Mouse (Mus musculus) ES-E14 (cell line): ENCODE results near the gene Fut8. TPM values are rescaled to one million over a fixed set of nuclear protein-coding genes. Genes with fewer than 3 reads are reported as not detected.

Source experiments
- DNase-seq: peaks from one replicate; pipeline ENCODE4 v3.0.0-alpha.2; 2013; ENCODE audit warnings: low read depth, low spot score
- H3K27ac ChIP-seq: 2 replicates; pipeline ENCODE4 v1.5.1; 2012; ENCODE audit warnings: low read depth, mild to moderate bottlenecking, low read length, moderate library complexity, mixed read lengths; ENCODE audit not compliant: poor library complexity, insufficient read depth, severe bottlenecking
- H3K36me3 ChIP-seq: 2 replicates; pipeline ENCODE4 v1.6.1; 2012; ENCODE audit warnings: mild to moderate bottlenecking, low read length, moderate library complexity, mixed read lengths; ENCODE audit not compliant: control insufficient read depth, poor library complexity, insufficient read depth, severe bottlenecking
- H3K4me1 ChIP-seq, 2 experiments: fragments of 150-350 bp in 1 of 2; sonication (generic) in 1 of 2; 2 replicates each; pipeline ENCODE4 v1.6.1; 2012; ENCODE audit warnings: low read length in 2 of 2, mild to moderate bottlenecking in 1 of 2, mixed read lengths in 1 of 2; ENCODE audit not compliant: control insufficient read depth in 2 of 2, insufficient read depth in 2 of 2, poor library complexity in 1 of 2
- H3K4me3 ChIP-seq, 2 experiments: fragments of 150-350 bp in 1 of 2; sonication (generic) in 1 of 2; 2 replicates each; pipeline ENCODE4 v1.5.1; 2012; ENCODE audit warnings: low read length in 2 of 2, low read depth in 1 of 2, mild to moderate bottlenecking in 1 of 2, mixed read lengths in 1 of 2; ENCODE audit not compliant: insufficient read depth in 1 of 2, poor library complexity in 1 of 2, severe bottlenecking in 1 of 2
- H3K9ac ChIP-seq: 2 replicates; pipeline ENCODE4 v1.6.1; 2012; ENCODE audit warnings: low read depth, mild to moderate bottlenecking, low read length, mixed read lengths; ENCODE audit not compliant: poor library complexity, insufficient read depth, severe bottlenecking
- H3K9me3 ChIP-seq: fragments of 150-350 bp; sonication (generic); 2 replicates; pipeline ENCODE4 v1.6.1; 2012; ENCODE audit warnings: low read depth, mild to moderate bottlenecking, low read length; ENCODE audit not compliant: control insufficient read depth, insufficient read depth
- CHD2 ChIP-seq: IDR thresholded peaks from 2 replicates; pipeline ENCODE4 v1.6.1; 2014; ENCODE audit warnings: mild to moderate bottlenecking, low read depth, low read length, inconsistent platforms
- HCFC1 ChIP-seq: IDR thresholded peaks from 2 replicates; pipeline ENCODE4 v1.6.1; 2012; ENCODE audit warnings: low read length, inconsistent platforms, borderline replicate concordance; ENCODE audit not compliant: insufficient read depth
- MAFK ChIP-seq: IDR thresholded peaks from 2 replicates; pipeline ENCODE4 v1.6.1; 2014; ENCODE audit warnings: mild to moderate bottlenecking, low read depth, low read length, inconsistent platforms; ENCODE audit not compliant: insufficient read depth
- ZC3H11A ChIP-seq: IDR thresholded peaks from 2 replicates; pipeline ENCODE4 v1.6.1; 2012; ENCODE audit warnings: low read depth, mild to moderate bottlenecking, inconsistent platforms, low read length, borderline replicate concordance
- ZNF384 ChIP-seq: IDR thresholded peaks from 2 replicates; pipeline ENCODE4 v1.6.1; 2012; ENCODE audit warnings: low read depth, low read length, inconsistent platforms
- in situ Hi-C, 2 experiments: fragments of 600-800 bp; cut with MboI; formaldehyde crosslinking; loops; one replicate each; pipeline ENCODE4 v1.15.1; 2025; ENCODE audit warnings: low sequenced_read_pairs in 2 of 2, inconsistent platforms in 1 of 2; ENCODE audit not compliant: unreplicated experiment in 2 of 2
- total RNA-seq: library from RNA; depleted of rRNA; stranded (reverse); fragments of 300-350 nt; gene quantifications from 2 replicates; pipeline ENCODE4 v1.2.3, GENCODE M21; 2012; rRNA removed

Gene Fut8
- total RNA-seq, result 19.3 and 26.3 TPM in 2 replicates

GRCm38 (mm10) chr12:77237950-77238530, at the start of gene Fut8:
Gene Fut8, plus strand, starts transcription at chr12:77238125.
- H3K36me3 ChIP-seq, result no peaks in the 10 kb centered on the region
- H3K4me3 ChIP-seq, result peak within 1 kb of the TSS; percentile 78 to 95
- DNase-seq, result peak; percentile 72
- peak within 1 kb of the TSS; percentile 16; the same call in 1 of the 2 replicates for H3K27ac ChIP-seq
- in situ Hi-C loops, result no loop called here
- 0 out of 4 replicates have a peak, but pooled peaks cover 0 to 3% of the 10 kb centered on the region in 2 experiments for H3K4me1 ChIP-seq
- H3K9ac ChIP-seq, result peak within 1 kb of the TSS; percentile 88
- TF ChIP-seq ZC3H11A (no peak), ZNF384 (no peak), CHD2 (0 out of 2 replicates have a peak, but pooled peaks have one; percentile 34), HCFC1 (peak; percentile 8; the same call in 1 of the 2 replicates), MAFK (no peak)
- no peaks in the 10 kb centered on the region for H3K9me3 ChIP-seq

- H3K4me1 ChIP-seq, result peaks cover 0 to 11% of the 10 kb centered on the region in 2 experiments; a peak in 2 of 4 replicates
- TF ChIP-seq HCFC1, result no peak
- TF ChIP-seq MAFK, result no peak
- no peak for TF ChIP-seq CHD2
- TF ChIP-seq ZC3H11A, result no peak
- no peak for TF ChIP-seq ZNF384
- no peak overlapping the region; the same call in 1 of the 2 replicates for H3K9ac ChIP-seq
- in situ Hi-C loops, result no loop called here
- no peaks in the 10 kb centered on the region for H3K9me3 ChIP-seq
- no peak overlapping the region for H3K27ac ChIP-seq
- no peak overlapping the region for H3K4me3 ChIP-seq
- peak; percentile 56 for DNase-seq
- no peaks in the 10 kb centered on the region for H3K36me3 ChIP-seq
Measured at GRCm38 (mm10) chr12:77189161-77189560, 48.8 kb upstream of the Fut8 start.

GRCm38 (mm10) chr12:77189933-77190446, 47.9 kb upstream of the Fut8 start:
- Histone ChIP-seq H3K4me1 (peaks cover 0 to 11% of the 10 kb centered on the region in 2 experiments; a peak in 2 of 4 replicates), H3K4me3 (no peak overlapping the region), H3K36me3 (no peaks in the 10 kb centered on the region), H3K9ac (no peak overlapping the region), H3K9me3 (no peaks in the 10 kb centered on the region), H3K27ac (no peak overlapping the region)
- in situ Hi-C loops, result no loop called here
- no peak for TF ChIP-seq CHD2
- TF ChIP-seq ZNF384, result no peak
- no peak for TF ChIP-seq HCFC1
- no peak for TF ChIP-seq MAFK
- no peak for TF ChIP-seq ZC3H11A
- DNase-seq, result no peak

- in situ Hi-C loops, result no loop called here
- H3K4me3 ChIP-seq, result no peak overlapping the region
- no peaks in the 10 kb centered on the region for H3K36me3 ChIP-seq
- H3K9ac ChIP-seq, result no peak overlapping the region
- H3K4me1 ChIP-seq, result peaks cover 0 to 11% of the 10 kb centered on the region in 2 experiments; a peak in 2 of 4 replicates
- H3K9me3 ChIP-seq, result 0 out of 2 replicates have a peak, but pooled peaks cover 1% of the 10 kb centered on the region
- DNase-seq, result no peak
- TF ChIP-seq CHD2 (no peak), ZNF384 (no peak), MAFK (no peak), ZC3H11A (no peak), HCFC1 (no peak)
- no peak overlapping the region for H3K27ac ChIP-seq
Measured at GRCm38 (mm10) chr12:77191478-77192271, 46.2 kb upstream of the Fut8 start.
